Mouse (Mus musculus) MEL (cell line): ENCODE measurements around the gene Hspg2. TPM values are rescaled to one million over a fixed set of nuclear protein-coding genes. Genes with fewer than 3 reads are reported as not detected.

Experiments
- DNase-seq: peaks from one replicate; pipeline ENCODE4 v3.0.0; 2011; ENCODE audit warnings: low read depth, low spot score
- H3K27ac ChIP-seq: 2 replicates; pipeline ENCODE4 v1.5.1; 2012; ENCODE audit warnings: low read depth, mild to moderate bottlenecking, control low read depth, low read length, moderate library complexity; ENCODE audit not compliant: control insufficient read depth
- H3K27me3 ChIP-seq, 2 experiments: fragments of 150-350 bp in 1 of 2; sonication (generic) in 1 of 2; 2 replicates each; pipeline ENCODE4 v1.6.1; 2012; ENCODE audit warnings: low read length in 2 of 2, mild to moderate bottlenecking in 2 of 2, improper control_type of control experiment in 1 of 2, moderate library complexity in 1 of 2; ENCODE audit not compliant: insufficient read depth in 2 of 2, control insufficient read depth in 1 of 2
- H3K36me3 ChIP-seq, 2 experiments: 2 replicates each; pipeline ENCODE4 v1.6.1; 2012 to 2014; ENCODE audit warnings: low read length in 2 of 2, improper control_type of control experiment in 1 of 2, inconsistent platforms in 1 of 2, mild to moderate bottlenecking in 1 of 2; ENCODE audit not compliant: insufficient read depth in 2 of 2, control insufficient read depth in 1 of 2
- H3K4me1 ChIP-seq, 2 experiments: fragments of 150-350 bp in 1 of 2; sonication (generic) in 1 of 2; 2 replicates each; pipeline ENCODE4 v1.6.1; 2012; ENCODE audit warnings: low read length in 2 of 2, improper control_type of control experiment in 1 of 2, mild to moderate bottlenecking in 1 of 2; ENCODE audit not compliant: insufficient read depth in 2 of 2, control insufficient read depth in 1 of 2
- H3K4me3 ChIP-seq, 2 experiments: fragments of 150-350 bp in 1 of 2; sonication (generic) in 1 of 2; 2 replicates each; pipeline ENCODE4 v1.5.1; 2012; ENCODE audit warnings: low read depth in 2 of 2, low read length in 2 of 2, mild to moderate bottlenecking in 2 of 2, moderate library complexity in 2 of 2, control low read depth in 1 of 2, improper control_type of control experiment in 1 of 2; ENCODE audit not compliant: control insufficient read depth in 1 of 2, insufficient read depth in 1 of 2
- H3K79me2 ChIP-seq: 2 replicates; pipeline ENCODE4 v1.6.1; 2012; ENCODE audit warnings: mild to moderate bottlenecking, low read length, moderate library complexity; ENCODE audit not compliant: control insufficient read depth, poor library complexity, insufficient read depth
- H3K9ac ChIP-seq: 2 replicates; pipeline ENCODE4 v1.6.1; 2012; ENCODE audit warnings: low read depth, mild to moderate bottlenecking, control low read depth, low read length, moderate library complexity; ENCODE audit not compliant: control insufficient read depth, poor library complexity, severe bottlenecking
- H3K9me3 ChIP-seq: fragments of 150-350 bp; sonication (generic); replicated peaks from 2 replicates; pipeline ENCODE4 v1.6.1; 2012; ENCODE audit warnings: mild to moderate bottlenecking, low read length, improper control_type of control experiment, moderate library complexity; ENCODE audit not compliant: insufficient read depth
- BHLHE40 ChIP-seq: IDR thresholded peaks from 2 replicates; pipeline ENCODE4 v1.6.1; 2012; ENCODE audit warnings: low read depth, mild to moderate bottlenecking, inconsistent platforms, low read length, improper control_type of control experiment, borderline replicate concordance
- CHD1 ChIP-seq: IDR thresholded peaks from 2 replicates; pipeline ENCODE4 v1.6.1; 2012; ENCODE audit warnings: low read depth, mild to moderate bottlenecking, inconsistent platforms, low read length, improper control_type of control experiment
- CHD2 ChIP-seq: IDR thresholded peaks from 2 replicates; pipeline ENCODE4 v1.6.1; 2011; ENCODE audit warnings: low read length, improper control_type of control experiment
- E2F4 ChIP-seq: IDR thresholded peaks from 2 replicates; pipeline ENCODE4 v1.6.1; 2011; ENCODE audit warnings: low read depth, low read length, improper control_type of control experiment, borderline replicate concordance
- ELF1 ChIP-seq: IDR thresholded peaks from 2 replicates; pipeline ENCODE4 v1.6.1; 2014; ENCODE audit warnings: low read depth, mild to moderate bottlenecking, inconsistent platforms, low read length, improper control_type of control experiment, moderate library complexity
- EP300 ChIP-seq, 2 experiments: IDR thresholded peaks; 2 replicates each; pipeline ENCODE4 v1.6.1; 2011; ENCODE audit warnings: improper control_type of control experiment in 2 of 2, low read length in 2 of 2, low read depth in 1 of 2, mild to moderate bottlenecking in 1 of 2
- GATA1 ChIP-seq: IDR thresholded peaks from 2 replicates; pipeline ENCODE4 v1.6.1; 2011; ENCODE audit warnings: low read depth, low read length, improper control_type of control experiment
- HCFC1 ChIP-seq: IDR thresholded peaks from 2 replicates; pipeline ENCODE4 v1.6.1; 2012; ENCODE audit warnings: low read depth, mild to moderate bottlenecking, inconsistent platforms, low read length, improper control_type of control experiment, moderate library complexity
- JUND ChIP-seq: IDR thresholded peaks from 2 replicates; pipeline ENCODE4 v1.6.1; 2011; ENCODE audit warnings: low read depth, mild to moderate bottlenecking, improper control_type of control experiment, low read length
- KAT2A ChIP-seq: conservative IDR thresholded peaks from 2 replicates; pipeline ENCODE4 v1.6.1; 2012; ENCODE audit warnings: low read depth, low read length, improper control_type of control experiment, inconsistent platforms
- MAX ChIP-seq: IDR thresholded peaks from 2 replicates; pipeline ENCODE4 v1.6.1; 2011; ENCODE audit warnings: low read length, improper control_type of control experiment
- MAZ ChIP-seq: IDR thresholded peaks from 2 replicates; pipeline ENCODE4 v1.6.1; 2012; ENCODE audit warnings: low read depth, mild to moderate bottlenecking, inconsistent platforms, low read length, improper control_type of control experiment
- MEF2A ChIP-seq: IDR thresholded peaks from 2 replicates; pipeline ENCODE4 v1.6.1; 2014; ENCODE audit warnings: low read depth, mild to moderate bottlenecking, inconsistent platforms, low read length, improper control_type of control experiment; ENCODE audit not compliant: poor library complexity, insufficient replicate concordance, severe bottlenecking; ENCODE audit errors: extremely low read depth
- MXI1 ChIP-seq: IDR thresholded peaks from 2 replicates; pipeline ENCODE4 v1.6.1; 2011; ENCODE audit warnings: mild to moderate bottlenecking, low read depth, low read length, improper control_type of control experiment
- MYB ChIP-seq: IDR thresholded peaks from 2 replicates; pipeline ENCODE4 v1.6.1; 2011; ENCODE audit warnings: mild to moderate bottlenecking, low read depth, low read length, improper control_type of control experiment
- MYC ChIP-seq: IDR thresholded peaks from 2 replicates; pipeline ENCODE4 v1.6.1; 2011; ENCODE audit warnings: low read depth, mild to moderate bottlenecking, low read length, improper control_type of control experiment, moderate library complexity
- NELFE ChIP-seq: IDR thresholded peaks from 2 replicates; pipeline ENCODE4 v1.6.1; 2011; ENCODE audit warnings: low read depth, low read length, improper control_type of control experiment
- POLR2A ChIP-seq, 2 experiments: IDR thresholded peaks; 2 replicates each; pipeline ENCODE4 v1.6.1; 2011 to 2012; ENCODE audit warnings: low read length in 2 of 2, mild to moderate bottlenecking in 2 of 2, control low read depth in 1 of 2, improper control_type of control experiment in 1 of 2, low read depth in 1 of 2, moderate library complexity in 1 of 2; ENCODE audit not compliant: control insufficient read depth in 1 of 2, insufficient read depth in 1 of 2, poor library complexity in 1 of 2
- POLR2AphosphoS5 ChIP-seq: IDR thresholded peaks from 2 replicates; pipeline ENCODE4 v1.6.1; 2012; ENCODE audit warnings: low read depth, borderline replicate concordance, mild to moderate bottlenecking, inconsistent platforms, low read length, moderate library complexity, mixed read lengths
- RAD21 ChIP-seq: IDR thresholded peaks from 2 replicates; pipeline ENCODE4 v1.6.1; 2011; ENCODE audit warnings: mild to moderate bottlenecking, low read depth, low read length, improper control_type of control experiment
- SIN3A ChIP-seq: IDR thresholded peaks from 2 replicates; pipeline ENCODE4 v1.6.1; 2012; ENCODE audit warnings: low read length, improper control_type of control experiment, inconsistent platforms
- SMC3 ChIP-seq: IDR thresholded peaks from 2 replicates; pipeline ENCODE4 v1.6.1; 2011; ENCODE audit warnings: low read depth, low read length, improper control_type of control experiment
- TAL1 ChIP-seq: IDR thresholded peaks from 2 replicates; pipeline ENCODE4 v1.6.1; 2012; ENCODE audit warnings: mild to moderate bottlenecking, inconsistent platforms, low read length, moderate library complexity, mixed read lengths
- TBP ChIP-seq: IDR thresholded peaks from 2 replicates; pipeline ENCODE4 v1.8.0; 2011; ENCODE audit warnings: low read depth, low read length, improper control_type of control experiment
- TCF12 ChIP-seq: IDR thresholded peaks from 2 replicates; pipeline ENCODE4 v1.6.1; 2014; ENCODE audit warnings: low read depth, mild to moderate bottlenecking, inconsistent platforms, low read length, improper control_type of control experiment, moderate library complexity
- USF1 ChIP-seq: IDR thresholded peaks from 2 replicates; pipeline ENCODE4 v1.6.1; 2014; ENCODE audit warnings: low read depth, mild to moderate bottlenecking, inconsistent platforms, low read length, improper control_type of control experiment, moderate library complexity
- USF2 ChIP-seq, 2 experiments: IDR thresholded peaks; 2 replicates each; pipeline ENCODE4 v1.6.1; 2011 to 2012; ENCODE audit warnings: improper control_type of control experiment in 2 of 2, low read length in 2 of 2, borderline replicate concordance in 1 of 2, inconsistent platforms in 1 of 2, low read depth in 1 of 2, mild to moderate bottlenecking in 1 of 2; ENCODE audit not compliant: insufficient read depth in 1 of 2
- ZC3H11A ChIP-seq: IDR thresholded peaks from 2 replicates; pipeline ENCODE4 v1.6.1; 2012; ENCODE audit warnings: low read depth, mild to moderate bottlenecking, inconsistent platforms, low read length, improper control_type of control experiment
- ZMIZ1 ChIP-seq: IDR thresholded peaks from 2 replicates; pipeline ENCODE4 v1.6.1; 2012; ENCODE audit warnings: low read depth, mild to moderate bottlenecking, inconsistent platforms, low read length, improper control_type of control experiment, moderate library complexity
- ZNF384 ChIP-seq: IDR thresholded peaks from 2 replicates; pipeline ENCODE4 v1.6.1; 2012; ENCODE audit warnings: low read depth, mild to moderate bottlenecking, inconsistent platforms, low read length, improper control_type of control experiment
- polyA plus RNA-seq, 2 experiments: library from polyadenylated mRNA; stranded (reverse) in 1 of 2; unstranded in 1 of 2; fragments of >175 nt in 1 of 2; fragments of >200 nt in 1 of 2; gene quantifications; 2 replicates each; pipeline versions ENCODE4 v1.2.1 to v1.2.4; 2012; ENCODE audit warnings: low replicate concordance in 2 of 2, low read depth in 1 of 2; ENCODE audit not compliant: insufficient read length in 2 of 2, insufficient read depth in 1 of 2, missing spikeins in 1 of 2
- total RNA-seq: library from RNA; depleted of rRNA; stranded (reverse); fragments of 300-350 nt; gene quantifications from 2 replicates; pipeline ENCODE4 v1.2.3, GENCODE M21; 2012

The Hspg2 gene
- total and polyA plus RNA-seq, 3 experiments = 0.04 TPM; not detected in 1

- Histone ChIP-seq H3K4me1 (peaks cover 4 to 6% of the 10 kb centered on the region in 2 experiments; a peak in 3 of 4 replicates), H3K27ac (no peak overlapping the region), H3K9me3 (no peaks in the 10 kb centered on the region), H3K27me3 (peaks cover 2 to 5% of the 10 kb centered on the region in 2 experiments; a peak in 3 of 4 replicates), H3K79me2 (peaks cover 20% of the 10 kb centered on the region), H3K9ac (no peak overlapping the region), H3K36me3 (peaks cover 0 to 7% of the 10 kb centered on the region in 2 experiments; a peak in 2 of 4 replicates), H3K4me3 (no peak overlapping the region)
- TF ChIP-seq E2F4 = no peak
- TF ChIP-seq MAX = no peak
- TF ChIP-seq CHD2 = no peak
- no peak for TF ChIP-seq ZC3H11A
- TF ChIP-seq CHD1 = no peak
- no peak for TF ChIP-seq MYC
- no peak for TF ChIP-seq TCF12
- no peak for TF ChIP-seq MAZ
- DNase-seq = no peak
Measured at GRCm38 (mm10) chr4:137590961-137591360, 122.4 kb downstream of the Hspg2 start.

- Histone ChIP-seq H3K9ac (peak within 1 kb of the TSS; percentile 99), H3K79me2 (peaks cover 42% of the 10 kb centered on the region), H3K27me3 (peaks cover under 1 to 5% of the 10 kb centered on the region in 2 experiments; a peak in 2 of 4 replicates), H3K27ac (peak within 1 kb of the TSS; percentile 99), H3K4me1 (peaks cover 4 to 6% of the 10 kb centered on the region in 2 experiments; a peak in 3 of 4 replicates), H3K36me3 (peaks cover 0 to 18% of the 10 kb centered on the region in 2 experiments; a peak in 2 of 4 replicates), H3K4me3 (peak within 1 kb of the TSS; percentile 88 to 90), H3K9me3 (no peaks in the 10 kb centered on the region)
- peak; percentile 98 for DNase-seq
- TF ChIP-seq SIN3A (no peak; the same call in 1 of the 2 replicates), NELFE (peak; percentile 84), JUND (no peak), MEF2A (no peak), ZMIZ1 (no peak; the same call in none of the 2 replicates), RAD21 (no peak), TBP (peak; percentile 64; the same call in 1 of the 2 replicates), BHLHE40 (no peak), TAL1 (no peak), KAT2A (peak; percentile 90), ELF1 (peak; percentile 80), EP300 (IDR thresholded peaks at IDR 0.05; ENCODE audit: low read depth in 1 of 2, low read length in 2 of 2) (no peak), MYB (peak; percentile 71), MAZ (no peak), USF1 (peak; percentile 26; the same call in 1 of the 2 replicates), GATA1 (no peak), USF2 (IDR thresholded peaks at IDR 0.05; ENCODE audit: borderline replicate concordance in 1 of 2, insufficient read depth in 1 of 2, low read depth in 1 of 2, low read length in 2 of 2) (no peak), MXI1 (peak; percentile 12; the same call in 1 of the 2 replicates), SMC3 (no peak), POLR2AphosphoS5 (peak; percentile 86; the same call in 1 of the 2 replicates), ZNF384 (no peak), HCFC1 (peak; percentile 91), POLR2A (IDR thresholded peaks at IDR 0.05; ENCODE audit: control insufficient read depth in 1 of 2, insufficient read depth in 1 of 2, low read depth in 1 of 2, low read length in 2 of 2, poor library complexity in 1 of 2) (peak; percentile 62 to 94)
Measured at GRCm38 (mm10) chr4:137593601-137594495, 125.3 kb downstream of the Hspg2 start, which contains the start of gene Usp48. Usp48 (plus strand) TSS chr4:137593755.
